Mouse (Mus musculus): ENCODE data around the gene Olfr1323.

Olfr1323 gene

DNA sequence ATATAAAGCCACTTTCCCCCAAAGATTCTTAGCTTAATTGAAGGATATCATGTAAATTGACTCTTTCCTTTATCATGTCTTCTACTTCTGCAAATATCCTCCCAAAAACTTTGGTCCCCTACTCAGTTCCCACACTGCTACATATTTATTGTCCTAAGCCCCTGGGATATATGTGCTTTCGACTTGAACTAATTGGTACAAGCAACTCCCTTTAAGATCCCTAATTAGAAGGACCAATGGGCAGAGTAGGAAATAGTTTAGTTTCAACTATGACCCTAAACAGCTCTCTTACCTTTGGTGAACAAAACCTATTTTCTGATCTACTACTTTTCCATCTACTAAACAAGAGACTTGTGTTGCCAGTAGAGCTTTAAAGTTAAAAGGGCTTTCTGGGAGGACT, at the start of gene Olfr1323:
Gene Olfr1323, minus strand, starts transcription at position 101 of the 400 bp plus-strand sequence.
- in situ Hi-C loops (cut with MboI), result no loop called here

DNA sequence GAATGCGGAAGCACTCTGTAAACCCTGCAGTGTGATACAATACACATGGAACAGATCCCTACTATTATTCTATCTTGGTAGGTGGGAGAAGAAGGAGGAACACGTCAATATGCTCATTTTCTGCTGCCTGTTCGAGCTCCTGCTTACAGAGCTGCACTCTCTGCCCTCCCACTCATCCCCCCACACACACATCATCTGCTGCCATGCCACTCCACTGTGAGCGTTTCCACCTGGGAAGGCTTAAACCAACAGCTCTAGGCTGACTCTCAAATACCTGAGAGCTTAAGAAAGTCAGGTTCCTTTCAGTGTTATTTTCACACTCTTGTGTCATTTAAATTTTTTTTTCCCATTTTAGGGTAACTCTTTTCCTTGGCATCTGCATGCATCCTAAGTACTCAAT, 6.9 kb downstream of the Olfr1323 start:
- in situ Hi-C loops (cut with MboI), result no loop called here
